Mouse (Mus musculus) liver, embryonic 11.5 days (tissue): ENCODE data around the gene B3gnt2. TPM values are rescaled to one million over a fixed set of nuclear protein-coding genes. Genes with fewer than 3 reads are reported as not detected.

Source experiments
- ATAC-seq: fragments of 200-750 bp; cut with Nextera tagmentation; replicated peaks from 2 replicates; pipeline ENCODE4 v1.8.0; 2017; ENCODE audit warnings: moderate number of reproducible peaks, mild to moderate bottlenecking, moderate TSS enrichment, moderate library complexity; ENCODE audit not compliant: low FRiP score
- DNase-seq: peaks from one replicate; pipeline ENCODE4 v3.0.0-alpha.2; 2017; ENCODE audit warnings: low spot score
- H3K27ac ChIP-seq: fragments of 300-500 bp; sonication (generic); 2 replicates; pipeline ENCODE4 v1.5.1; 2014; ENCODE audit warnings: mild to moderate bottlenecking, low read depth, low read length, control low read depth
- H3K27me3 ChIP-seq: fragments of 300-500 bp; sonication (generic); replicated peaks from 2 replicates; pipeline ENCODE4 v1.6.1; 2014; ENCODE audit warnings: low read length, mixed read lengths; ENCODE audit not compliant: control insufficient read depth, insufficient read depth
- H3K36me3 ChIP-seq: fragments of 300-500 bp; sonication (generic); 2 replicates; pipeline ENCODE4 v1.6.1; 2014; ENCODE audit warnings: mild to moderate bottlenecking, low read length, moderate library complexity, mixed read lengths; ENCODE audit not compliant: control insufficient read depth, insufficient read depth
- H3K4me1 ChIP-seq: fragments of 300-500 bp; sonication (generic); replicated peaks from 2 replicates; pipeline ENCODE4 v1.6.1; 2014; ENCODE audit warnings: low read length, mixed read lengths; ENCODE audit not compliant: control insufficient read depth, insufficient read depth
- H3K4me2 ChIP-seq: fragments of 300-500 bp; sonication (generic); 2 replicates; pipeline ENCODE4 v1.6.1; 2014; ENCODE audit warnings: mild to moderate bottlenecking, control low read depth, moderate library complexity
- H3K4me3 ChIP-seq: fragments of 300-500 bp; sonication (generic); 2 replicates; pipeline ENCODE4 v1.5.1; 2014; ENCODE audit warnings: low read depth, low read length, control low read depth
- H3K9ac ChIP-seq: fragments of 300-500 bp; sonication (generic); 2 replicates; pipeline ENCODE4 v1.6.1; 2014; ENCODE audit warnings: low read depth, low read length, control low read depth
- H3K9me3 ChIP-seq: fragments of 300-500 bp; sonication (generic); 2 replicates; pipeline ENCODE4 v1.6.1; 2016; ENCODE audit warnings: low read length, inconsistent platforms, mixed read lengths; ENCODE audit not compliant: control insufficient read depth
- WGBS: fragments of 180-500 bp; shearing (Covaris S2); extraction: QIAGEN DNeasy Blood & Tissue Kit; methylation state at CpG from one replicate; pipeline ENCODE4 v1.1.7; 2014; 5-methylcytosine and 5-hydroxymethylcytosine counted together
- polyA plus RNA-seq: library from polyadenylated mRNA; unstranded; fragments of >200 nt; fragmentation: Nextera tagmentation; extraction: Ambion mirVana; gene quantifications from 2 replicates; pipeline ENCODE4 v1.2.1, GENCODE M21; 2014

Gene B3gnt2
- polyA plus RNA-seq, 1 experiment from 2014 or later = 3.9 TPM

- DNase-seq (no peak), ATAC-seq (no peak)
- Histone ChIP-seq H3K27ac (no peak overlapping the region), H3K27me3 (no peaks in the 10 kb centered on the region), H3K36me3 (no peaks in the 10 kb centered on the region), H3K4me1 (peaks cover 12% of the 10 kb centered on the region), H3K9ac (no peak overlapping the region), H3K4me2 (no peak overlapping the region), H3K4me3 (no peak overlapping the region), H3K9me3 (no peaks in the 10 kb centered on the region)
- 54% methylated on average over 9 of the region's 9 CpGs for WGBS
Measured at GRCm38 (mm10) chr11:22824049-22824705, 36.6 kb downstream of the B3gnt2 start.

DNA sequence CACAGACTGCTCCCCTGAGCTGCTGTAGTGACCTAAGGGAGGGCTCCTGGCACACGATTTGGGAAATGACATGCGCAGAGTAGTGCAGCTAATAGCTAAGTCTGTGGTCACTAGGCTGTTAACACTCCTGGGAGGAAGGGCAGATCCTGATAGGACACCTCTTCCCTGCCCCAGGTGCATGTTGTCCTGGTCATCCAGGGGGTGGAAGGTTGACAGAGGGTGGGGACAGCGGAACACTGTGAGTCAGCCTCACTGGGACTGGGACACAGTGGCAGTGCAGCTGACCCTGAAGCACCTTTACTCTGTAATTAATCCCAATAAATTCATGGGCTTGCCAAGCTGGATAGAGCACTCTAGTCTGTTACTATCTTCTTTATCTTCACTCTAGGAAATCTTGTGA, 39.5 kb downstream of the B3gnt2 start:
- Histone ChIP-seq H3K9ac (no peak overlapping the region), H3K4me1 (peaks cover 15% of the 10 kb centered on the region), H3K4me3 (no peak overlapping the region), H3K27me3 (no peaks in the 10 kb centered on the region), H3K36me3 (no peaks in the 10 kb centered on the region), H3K9me3 (no peaks in the 10 kb centered on the region), H3K4me2 (no peak overlapping the region), H3K27ac (no peak overlapping the region)
- WGBS = 90% methylated on average over 3 of the region's 3 CpGs
- DNase-seq = no peak
- no peak for ATAC-seq

- Histone ChIP-seq H3K4me2 (no peak overlapping the region), H3K27me3 (no peaks in the 10 kb centered on the region), H3K9ac (no peak overlapping the region), H3K4me1 (peaks cover 17% of the 10 kb centered on the region), H3K27ac (no peak overlapping the region), H3K4me3 (no peak overlapping the region), H3K36me3 (no peaks in the 10 kb centered on the region), H3K9me3 (no peaks in the 10 kb centered on the region)
- 67% methylated on average over 5 of the region's 5 CpGs for WGBS
- no peak for DNase-seq
- no peak for ATAC-seq
Measured at GRCm38 (mm10) chr11:22818371-22818770, 42.4 kb downstream of the B3gnt2 start.

DNA sequence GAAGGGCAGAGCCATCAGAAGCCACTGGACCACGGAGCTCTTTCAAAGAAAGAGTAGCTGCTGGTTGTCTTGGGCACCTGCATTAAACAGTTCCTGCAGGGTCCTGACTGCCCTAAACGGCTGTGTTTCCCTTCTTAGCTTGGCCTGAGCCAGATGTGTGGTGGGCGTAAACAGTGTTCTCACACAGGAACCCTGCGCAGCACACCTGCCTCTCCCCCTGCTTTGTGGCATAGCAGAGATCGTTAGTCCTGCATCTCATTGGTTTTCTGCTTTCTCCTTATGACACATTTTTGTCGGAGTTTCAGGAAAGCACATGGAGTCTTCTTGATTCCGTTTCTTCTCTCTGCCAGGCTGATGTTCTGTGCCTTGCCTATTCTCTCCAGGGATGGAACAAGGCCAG, 44.9 kb downstream of the B3gnt2 start:
- no peak overlapping the region for H3K4me2 ChIP-seq
- no peaks in the 10 kb centered on the region for H3K27me3 ChIP-seq
- H3K27ac ChIP-seq = no peak overlapping the region
- H3K9ac ChIP-seq = no peak overlapping the region
- ATAC-seq (no peak), DNase-seq (no peak)
- no peak overlapping the region for H3K4me3 ChIP-seq
- H3K36me3 ChIP-seq = no peaks in the 10 kb centered on the region
- 83% methylated on average over 7 of the region's 7 CpGs for WGBS
- H3K4me1 ChIP-seq = peaks cover 20% of the 10 kb centered on the region
- no peaks in the 10 kb centered on the region for H3K9me3 ChIP-seq

GRCm38 (mm10) chr11:22815143-22815542, 45.6 kb downstream of the B3gnt2 start:
- H3K9ac ChIP-seq = no peak overlapping the region
- peaks cover 24% of the 10 kb centered on the region for H3K4me1 ChIP-seq
- H3K36me3 ChIP-seq = no peaks in the 10 kb centered on the region
- ATAC-seq (no peak), DNase-seq (no peak)
- H3K27ac ChIP-seq = no peak overlapping the region
- no peaks in the 10 kb centered on the region for H3K27me3 ChIP-seq
- H3K9me3 ChIP-seq = no peaks in the 10 kb centered on the region
- H3K4me2 ChIP-seq = no peak overlapping the region
- H3K4me3 ChIP-seq = no peak overlapping the region

DNA sequence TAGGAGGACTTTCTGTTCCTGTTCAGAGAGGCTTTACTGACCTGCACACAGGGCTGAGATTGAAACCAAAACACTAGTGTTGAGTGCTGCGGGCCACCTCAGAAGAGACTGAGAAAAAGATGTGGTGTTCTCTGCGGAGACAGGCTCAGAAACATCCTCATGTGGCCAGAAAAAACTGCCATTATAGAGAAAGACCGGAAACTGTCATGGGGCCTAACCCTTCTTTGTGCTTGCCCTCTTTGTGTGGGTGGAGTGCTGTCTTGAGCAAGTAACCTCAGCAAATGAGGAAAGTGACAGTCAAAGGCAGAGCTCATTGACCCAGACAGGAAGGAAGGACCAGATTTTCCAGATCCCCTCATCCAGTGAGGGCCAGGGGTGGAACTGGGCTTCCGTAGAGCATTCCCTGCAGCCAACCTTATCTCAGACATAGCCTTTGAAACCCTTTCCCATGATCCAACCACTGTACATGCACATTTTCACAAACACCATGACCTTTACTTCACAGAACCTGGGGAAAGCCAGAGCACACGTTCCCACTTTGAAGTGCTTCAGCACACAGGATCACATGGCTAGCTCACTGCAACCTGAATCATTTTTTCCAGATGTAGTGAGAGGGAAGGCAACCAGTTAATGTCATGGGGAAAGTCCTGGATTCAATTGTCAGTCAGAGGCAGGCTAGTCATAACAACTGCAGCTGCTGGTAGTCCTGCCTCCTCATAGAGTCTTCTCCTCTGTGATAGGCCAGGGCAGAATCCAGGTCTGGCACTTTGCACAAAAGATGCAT, 46.6 kb downstream of the B3gnt2 start:
- H3K9me3 ChIP-seq = no peaks in the 10 kb centered on the region
- H3K9ac ChIP-seq = no peak overlapping the region
- peaks cover 34% of the 10 kb centered on the region for H3K4me1 ChIP-seq

DNA sequence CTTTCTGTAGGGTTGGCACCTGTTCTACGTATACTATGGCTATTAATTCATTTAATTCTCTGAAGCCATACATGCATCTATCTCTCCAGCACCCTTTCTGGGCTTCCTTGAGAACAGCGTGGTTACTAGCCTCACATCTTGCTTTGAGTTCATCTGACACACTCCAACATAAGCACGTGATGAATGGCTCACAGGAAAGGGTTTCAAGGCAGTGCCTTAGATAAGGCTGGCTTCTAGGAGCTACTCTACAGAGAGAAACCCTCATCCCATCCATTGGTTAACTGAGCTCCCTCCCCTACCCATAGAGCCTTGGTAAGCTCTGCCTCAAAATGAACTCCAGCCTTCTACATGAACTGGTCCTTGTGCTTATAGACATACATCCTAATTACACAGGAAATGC, 47.3 kb downstream of the B3gnt2 start:
- ATAC-seq (peak; percentile 83), DNase-seq (no peak)
- peak overlapping the region; percentile 32; the same call in 1 of the 2 replicates for H3K27ac ChIP-seq

More for the DNA sequence above, 46.6 kb downstream of the B3gnt2 start:
- 54% methylated on average over 5 of the region's 5 CpGs for WGBS
- H3K4me2 ChIP-seq = 0 out of 2 replicates have a peak overlapping the region, but pooled peaks have one; percentile 4
- DNase-seq (no peak), ATAC-seq (no peak)
- no peaks in the 10 kb centered on the region for H3K36me3 ChIP-seq
- H3K4me3 ChIP-seq = no peak overlapping the region
- H3K27ac ChIP-seq = no peak overlapping the region; the same call in 1 of the 2 replicates
- no peaks in the 10 kb centered on the region for H3K27me3 ChIP-seq

GRCm38 (mm10) chr11:22811413-22811812, 49.3 kb downstream of the B3gnt2 start:
- no peak overlapping the region for H3K4me2 ChIP-seq
- no peak for DNase-seq
- no peaks in the 10 kb centered on the region for H3K9me3 ChIP-seq
- no peak for ATAC-seq
- WGBS = 91% methylated on average over 3 of the region's 3 CpGs
- no peaks in the 10 kb centered on the region for H3K27me3 ChIP-seq
- no peaks in the 10 kb centered on the region for H3K36me3 ChIP-seq
- H3K4me3 ChIP-seq = no peak overlapping the region
- peaks cover 42% of the 10 kb centered on the region for H3K4me1 ChIP-seq
- no peak overlapping the region for H3K9ac ChIP-seq
- no peak overlapping the region for H3K27ac ChIP-seq

More for the DNA sequence above, 47.3 kb downstream of the B3gnt2 start:
- H3K4me2 ChIP-seq = no peak overlapping the region
- WGBS = 37% methylated on average over 3 of the region's 3 CpGs
- no peak overlapping the region for H3K4me3 ChIP-seq
- peaks cover 40% of the 10 kb centered on the region for H3K4me1 ChIP-seq
- no peaks in the 10 kb centered on the region for H3K9me3 ChIP-seq
- no peaks in the 10 kb centered on the region for H3K27me3 ChIP-seq
- H3K36me3 ChIP-seq = no peaks in the 10 kb centered on the region
- H3K9ac ChIP-seq = no peak overlapping the region
